Mouse (Mus musculus) midbrain, postnatal 0 days (tissue): ENCODE data around the gene Cacna2d4. TPM values are rescaled to one million over a fixed set of nuclear protein-coding genes. Genes with fewer than 3 reads are reported as not detected.

Source experiments
- ATAC-seq: fragments of 200-750 bp; cut with Nextera tagmentation; 2 replicates; pipeline ENCODE4 v1.8.0; 2017; ENCODE audit warnings: moderate number of reproducible peaks, mild to moderate bottlenecking, moderate TSS enrichment, moderate library complexity; ENCODE audit not compliant: low FRiP score
- DNase-seq: peaks from one replicate; pipeline ENCODE4 v3.0.0-alpha.2; 2015; ENCODE audit warnings: low spot score
- H3K27ac ChIP-seq: fragments of 300-500 bp; sonication (generic); 2 replicates; pipeline ENCODE4 v1.5.1; 2014; ENCODE audit warnings: low read depth, mild to moderate bottlenecking, low read length, mixed read lengths
- H3K27me3 ChIP-seq: fragments of 300-500 bp; sonication (generic); 2 replicates; pipeline ENCODE4 v1.6.1; 2014; ENCODE audit warnings: low read length, control low read depth, mixed read lengths; ENCODE audit not compliant: insufficient read depth
- H3K36me3 ChIP-seq: fragments of 300-500 bp; sonication (generic); 2 replicates; pipeline ENCODE4 v1.6.1; 2014; ENCODE audit warnings: low read length, control low read depth, mixed read lengths; ENCODE audit not compliant: insufficient read depth
- H3K4me1 ChIP-seq: fragments of 300-500 bp; sonication (generic); 2 replicates; pipeline ENCODE4 v1.6.1; 2014; ENCODE audit warnings: mild to moderate bottlenecking, control low read depth, antibody characterized with exemption, low read length, mixed read lengths; ENCODE audit not compliant: insufficient read depth
- H3K4me2 ChIP-seq: fragments of 300-500 bp; sonication (generic); 2 replicates; pipeline ENCODE4 v1.6.1; 2014; ENCODE audit warnings: low read depth, mild to moderate bottlenecking, low read length, mixed read lengths; ENCODE audit not compliant: poor library complexity, severe bottlenecking
- H3K4me3 ChIP-seq: fragments of 300-500 bp; sonication (generic); 2 replicates; pipeline ENCODE4 v1.5.1; 2014; ENCODE audit warnings: low read depth, mild to moderate bottlenecking, low read length, moderate library complexity
- H3K9ac ChIP-seq: fragments of 300-500 bp; sonication (generic); replicated peaks from 2 replicates; pipeline ENCODE4 v1.6.1; 2014; ENCODE audit warnings: mild to moderate bottlenecking, low read length, moderate library complexity, mixed read lengths; ENCODE audit not compliant: poor library complexity, severe bottlenecking
- H3K9me3 ChIP-seq: fragments of 300-500 bp; sonication (generic); 2 replicates; pipeline ENCODE4 v1.6.1; 2016; ENCODE audit warnings: low read length, control low read depth
- CTCF ChIP-seq: IDR thresholded peaks from 2 replicates; pipeline ENCODE4 v1.5.1; 2016; ENCODE audit warnings: antibody characterized with exemption, mild to moderate bottlenecking
- WGBS: fragments of 180-500 bp; shearing (Covaris S2); extraction: QIAGEN DNeasy Blood & Tissue Kit; methylation state at CpG from one replicate; pipeline ENCODE4 v1.1.7; 2014; 5-methylcytosine and 5-hydroxymethylcytosine counted together
- polyA plus RNA-seq: library from polyadenylated mRNA; unstranded; fragments of >200 nt; fragmentation: Nextera tagmentation; extraction: Ambion mirVana; gene quantifications from 2 replicates; pipeline ENCODE4 v1.2.1, GENCODE M21; 2015
- total RNA-seq: library from RNA; depleted of rRNA; stranded (reverse); fragments of >200 nt; gene quantifications from 2 replicates; pipeline ENCODE4 v1.2.3, GENCODE M21; 2014; rRNA removed

The Cacna2d4 gene
- total RNA-seq (0.77 and 5.1 TPM in 2 replicates), polyA plus RNA-seq (0.74 and 0.90 TPM in 2 replicates)

- no peak within 1 kb of the TSS for H3K4me3 ChIP-seq
- no peak for TF ChIP-seq CTCF
- H3K9ac ChIP-seq, result no peak within 1 kb of the TSS
- H3K9me3 ChIP-seq, result no peaks in the 10 kb centered on the region
- H3K27ac ChIP-seq, result no peak within 1 kb of the TSS
- no peak for DNase-seq
- no peaks in the 10 kb centered on the region for H3K27me3 ChIP-seq
- H3K4me2 ChIP-seq, result no peak within 1 kb of the TSS
- no peaks in the 10 kb centered on the region for H3K36me3 ChIP-seq
- ATAC-seq, result no peak
- 0 out of 2 replicates have a peak, but pooled peaks cover 3% of the 10 kb centered on the region for H3K4me1 ChIP-seq
- WGBS, result 55% methylated on average over 1 of the region's 1 CpGs
Measured at GRCm38 (mm10) chr6:119236241-119236640, at the start of gene Cacna2d4. TSS of gene Cacna2d4 (plus strand) at chr6:119236526.

DNA sequence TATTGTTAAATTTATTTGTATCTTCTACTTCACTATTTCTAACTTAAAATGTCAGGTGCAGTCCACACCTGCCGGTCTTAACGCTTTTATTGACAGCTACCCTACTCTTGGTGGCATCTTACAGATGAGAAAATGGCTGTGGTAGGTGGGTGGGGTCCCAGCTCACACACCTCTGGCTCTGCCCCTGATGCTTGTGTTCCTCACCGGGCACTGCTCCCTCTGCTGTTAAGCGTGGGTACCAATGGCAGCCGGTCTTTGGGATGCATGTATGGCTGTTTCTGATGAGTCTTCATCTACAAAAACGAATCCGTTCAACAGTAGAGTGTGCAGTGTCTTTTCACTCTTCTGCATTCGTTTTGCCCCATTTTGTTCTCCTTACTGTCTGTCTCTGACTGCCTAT is 49.7 kb upstream of the Cacna2d4 start:
- no peak overlapping the region for H3K27ac ChIP-seq
- no peak for ATAC-seq
- no peak overlapping the region for H3K4me3 ChIP-seq
- 62% methylated on average over 8 of the region's 8 CpGs for WGBS
- DNase-seq, result peak; percentile 32
- no peaks in the 10 kb centered on the region for H3K9me3 ChIP-seq
- H3K36me3 ChIP-seq, result peaks cover 14% of the 10 kb centered on the region; the same call in 1 of the 2 replicates
- no peaks in the 10 kb centered on the region for H3K4me1 ChIP-seq
- H3K9ac ChIP-seq, result no peak overlapping the region
- TF ChIP-seq CTCF, result peak; percentile 75
- H3K4me2 ChIP-seq, result no peak overlapping the region
- no peaks in the 10 kb centered on the region for H3K27me3 ChIP-seq

- Histone ChIP-seq H3K27me3 (no peaks in the 10 kb centered on the region), H3K4me2 (no peak overlapping the region), H3K36me3 (peaks cover 23% of the 10 kb centered on the region), H3K9me3 (no peaks in the 10 kb centered on the region), H3K4me1 (no peaks in the 10 kb centered on the region), H3K9ac (no peak overlapping the region), H3K27ac (no peak overlapping the region), H3K4me3 (no peak overlapping the region)
- 50% methylated on average over 6 of the region's 6 CpGs for WGBS
- TF ChIP-seq CTCF, result no peak
- ATAC-seq (no peak), DNase-seq (no peak)
Measured at GRCm38 (mm10) chr6:119187631-119188030, 48.7 kb upstream of the Cacna2d4 start.

GRCm38 (mm10) chr6:119191478-119191877 is 44.8 kb upstream of the Cacna2d4 start:
- Histone ChIP-seq H3K4me2 (no peak overlapping the region), H3K27ac (no peak overlapping the region), H3K9ac (no peak overlapping the region), H3K4me1 (no peaks in the 10 kb centered on the region), H3K4me3 (no peak overlapping the region), H3K9me3 (no peaks in the 10 kb centered on the region), H3K36me3 (peaks cover 36% of the 10 kb centered on the region), H3K27me3 (no peaks in the 10 kb centered on the region)
- no peak for TF ChIP-seq CTCF
- no peak for DNase-seq
- no peak for ATAC-seq
- 93% methylated on average over 4 of the region's 4 CpGs for WGBS

GRCm38 (mm10) chr6:119193571-119194154 is 42.7 kb upstream of the Cacna2d4 start:
- DNase-seq (no peak), ATAC-seq (no peak)
- TF ChIP-seq CTCF, result no peak
- Histone ChIP-seq H3K9me3 (no peaks in the 10 kb centered on the region), H3K27me3 (no peaks in the 10 kb centered on the region), H3K9ac (no peak overlapping the region), H3K4me1 (no peaks in the 10 kb centered on the region), H3K4me2 (no peak overlapping the region), H3K4me3 (no peak overlapping the region), H3K27ac (no peak overlapping the region), H3K36me3 (peaks cover 34% of the 10 kb centered on the region)
- WGBS, result 94% methylated on average over 15 of the region's 15 CpGs

- Histone ChIP-seq H3K4me2 (no peak overlapping the region), H3K36me3 (peaks cover 34% of the 10 kb centered on the region), H3K9me3 (no peaks in the 10 kb centered on the region), H3K27ac (no peak overlapping the region), H3K4me1 (no peaks in the 10 kb centered on the region), H3K27me3 (no peaks in the 10 kb centered on the region), H3K4me3 (no peak overlapping the region), H3K9ac (no peak overlapping the region)
- TF ChIP-seq CTCF, result no peak
- ATAC-seq (no peak), DNase-seq (no peak)
- 89% methylated on average over 9 of the region's 9 CpGs for WGBS
Measured at GRCm38 (mm10) chr6:119194161-119194560, 42.2 kb upstream of the Cacna2d4 start.
